In the genomic region with DNA sequence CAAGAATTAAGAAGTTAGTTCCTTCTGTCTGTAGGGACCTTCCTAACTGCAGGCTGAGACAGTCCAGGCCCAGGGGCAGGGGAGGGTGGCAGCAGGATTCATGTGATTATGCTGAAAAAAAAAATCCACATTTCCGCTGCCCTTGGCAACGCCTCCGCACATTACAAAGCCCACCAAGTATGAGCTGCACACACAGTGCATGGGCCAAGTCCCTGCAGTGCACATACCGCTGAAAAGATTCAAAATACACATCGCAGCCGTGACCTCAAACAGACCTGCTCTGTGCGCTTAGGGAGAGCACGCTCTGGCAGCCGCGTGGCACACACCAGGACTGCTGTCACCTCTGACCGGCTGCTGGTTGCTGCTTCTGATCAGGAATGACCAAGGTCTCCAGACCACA, we compare ENCODE assay signal across 8 mouse cellular contexts.
DNase-seq lines count a peak whose midpoint lies in the region; ATAC-seq lines count a peak whose summit lies in the region.
"Had no signal": no experiment of that assay in that cellular context is flagged by ENCODE, and none has a peak within 500 bp of the region (broad histone marks: within the 10 kb centered on the region; RNA-seq: fewer than 3 reads in every experiment).

No protein-coding gene starts in this region.

- peaks cover 5% of the 10 kb centered on the region; the same call in 1 of the 2 replicates for H3K36me3 ChIP-seq in embryonic facial prominence, embryonic 10.5 days (replicated peaks)
- H3K36me3 ChIP-seq in hindbrain, embryonic 13.5 days: peaks cover 4% of the 10 kb centered on the region; the same call in 1 of the 2 replicates
- no peaks in the 10 kb centered on the region for H3K36me3 ChIP-seq in midbrain, embryonic 14.5 days (ENCODE audit: control insufficient read depth, insufficient read depth, low read length)
- H3K36me3 ChIP-seq in liver, embryonic 11.5 days (ENCODE audit: control insufficient read depth, insufficient read depth, low read length): no peaks in the 10 kb centered on the region

- H3K4me2 ChIP-seq in hindbrain, embryonic 13.5 days: no peak overlapping the region
- no peak overlapping the region for H3K4me2 ChIP-seq in midbrain, embryonic 14.5 days (ENCODE audit: low read length)
- H3K4me2 ChIP-seq in liver, embryonic 11.5 days: no peak overlapping the region

- peaks cover 36% of the 10 kb centered on the region for H3K27me3 ChIP-seq in embryonic facial prominence, embryonic 10.5 days (replicated peaks; ENCODE audit: low read depth, poor library complexity, severe bottlenecking)
- H3K27me3 ChIP-seq in hindbrain, embryonic 13.5 days: peaks cover 26% of the 10 kb centered on the region
- H3K27me3 ChIP-seq in midbrain, embryonic 14.5 days (ENCODE audit: control insufficient read depth, insufficient read depth, low read length): no peaks in the 10 kb centered on the region; the same call in 1 of the 2 replicates
- H3K27me3 ChIP-seq in liver, embryonic 11.5 days (replicated peaks; ENCODE audit: control insufficient read depth, insufficient read depth, low read length): no peaks in the 10 kb centered on the region; the same call in 1 of the 2 replicates

- no peaks in the 10 kb centered on the region for H3K9me3 ChIP-seq in embryonic facial prominence, embryonic 10.5 days
- H3K9me3 ChIP-seq in hindbrain, embryonic 13.5 days: no peaks in the 10 kb centered on the region
- H3K9me3 ChIP-seq in midbrain, embryonic 14.5 days (ENCODE audit: control insufficient read depth, low read length): no peaks in the 10 kb centered on the region
- H3K9me3 ChIP-seq in liver, embryonic 11.5 days (ENCODE audit: control insufficient read depth, low read length): no peaks in the 10 kb centered on the region

- peak; percentile 87 for DNase-seq in MN1 (ENCODE audit: low spot score)
- peak; percentile 36 for DNase-seq in embryonic facial prominence, embryonic 10.5 days (ENCODE audit: low spot score)
- peak; percentile 53 for DNase-seq in midbrain, embryonic 14.5 days
- no peak for DNase-seq in Muller cell, postnatal 12 days (ENCODE audit: inconsistent ontology term)
- no peak for DNase-seq in embryo, embryonic 10 days (ENCODE audit: low spot score)
- DNase-seq in liver, embryonic 11.5 days (ENCODE audit: low spot score): no peak
- DNase-seq: kidney, postnatal 25 days had no signal

- H3K27ac ChIP-seq in embryonic facial prominence, embryonic 10.5 days (replicated peaks): peak overlapping the region; percentile 78
- H3K27ac ChIP-seq in hindbrain, embryonic 13.5 days: peak overlapping the region; percentile 84
- peak overlapping the region; percentile 82 for H3K27ac ChIP-seq in midbrain, embryonic 14.5 days (replicated peaks; ENCODE audit: low read depth, low read length)
- H3K27ac ChIP-seq in liver, embryonic 11.5 days (ENCODE audit: low read depth, low read length): no peak overlapping the region

- no peak overlapping the region for H3K4me3 ChIP-seq in embryonic facial prominence, embryonic 10.5 days
- no peak overlapping the region for H3K4me3 ChIP-seq in hindbrain, embryonic 13.5 days
- H3K4me3 ChIP-seq in midbrain, embryonic 14.5 days (replicated peaks; ENCODE audit: low read depth, low read length): no peak overlapping the region
- no peak overlapping the region for H3K4me3 ChIP-seq in liver, embryonic 11.5 days (ENCODE audit: low read depth, low read length)

- 81% methylated on average over 11 of the region's 11 CpGs for WGBS in embryonic facial prominence, embryonic 10.5 days
- WGBS in hindbrain, embryonic 13.5 days: 30% methylated on average over 11 of the region's 11 CpGs
- WGBS in midbrain, embryonic 14.5 days: 50% methylated on average over 11 of the region's 11 CpGs
- WGBS in liver, embryonic 11.5 days: 83% methylated on average over 11 of the region's 11 CpGs

- peaks cover 88% of the 10 kb centered on the region for H3K4me1 ChIP-seq in embryonic facial prominence, embryonic 10.5 days
- H3K4me1 ChIP-seq in hindbrain, embryonic 13.5 days (replicated peaks): peaks cover 64% of the 10 kb centered on the region
- H3K4me1 ChIP-seq in midbrain, embryonic 14.5 days (ENCODE audit: control insufficient read depth, insufficient read depth, low read length): peaks cover 33% of the 10 kb centered on the region
- 0 out of 2 replicates have a peak, but pooled peaks cover 4% of the 10 kb centered on the region for H3K4me1 ChIP-seq in liver, embryonic 11.5 days (replicated peaks; ENCODE audit: control insufficient read depth, insufficient read depth, low read length)

- no peak overlapping the region for H3K9ac ChIP-seq in hindbrain, embryonic 13.5 days
- H3K9ac ChIP-seq in midbrain, embryonic 14.5 days (replicated peaks; ENCODE audit: low read length): no peak overlapping the region
- H3K9ac ChIP-seq in liver, embryonic 11.5 days (ENCODE audit: low read depth, low read length): no peak overlapping the region

- no peak; the same call in 1 of the 2 replicates for ATAC-seq in hindbrain, embryonic 13.5 days (ENCODE audit: low FRiP score)
- ATAC-seq in midbrain, embryonic 14.5 days (ENCODE audit: low FRiP score, low TSS enrichment): no peak
- ATAC-seq in liver, embryonic 11.5 days (replicated peaks; ENCODE audit: low FRiP score): no peak

Comparison
In these comparisons a context has a peak if more than half of its experiments do, and no peak if none do; other contexts are left out.
1. DNase-seq: peak in MN1 (single experiment), embryonic facial prominence, embryonic 10.5 days (single experiment) and midbrain, embryonic 14.5 days (single experiment); none in Muller cell, postnatal 12 days (single experiment), embryo, embryonic 10 days (single experiment) and liver, embryonic 11.5 days (single experiment).